ENCODE assay signal across 9 mouse cellular contexts in the genomic region with DNA sequence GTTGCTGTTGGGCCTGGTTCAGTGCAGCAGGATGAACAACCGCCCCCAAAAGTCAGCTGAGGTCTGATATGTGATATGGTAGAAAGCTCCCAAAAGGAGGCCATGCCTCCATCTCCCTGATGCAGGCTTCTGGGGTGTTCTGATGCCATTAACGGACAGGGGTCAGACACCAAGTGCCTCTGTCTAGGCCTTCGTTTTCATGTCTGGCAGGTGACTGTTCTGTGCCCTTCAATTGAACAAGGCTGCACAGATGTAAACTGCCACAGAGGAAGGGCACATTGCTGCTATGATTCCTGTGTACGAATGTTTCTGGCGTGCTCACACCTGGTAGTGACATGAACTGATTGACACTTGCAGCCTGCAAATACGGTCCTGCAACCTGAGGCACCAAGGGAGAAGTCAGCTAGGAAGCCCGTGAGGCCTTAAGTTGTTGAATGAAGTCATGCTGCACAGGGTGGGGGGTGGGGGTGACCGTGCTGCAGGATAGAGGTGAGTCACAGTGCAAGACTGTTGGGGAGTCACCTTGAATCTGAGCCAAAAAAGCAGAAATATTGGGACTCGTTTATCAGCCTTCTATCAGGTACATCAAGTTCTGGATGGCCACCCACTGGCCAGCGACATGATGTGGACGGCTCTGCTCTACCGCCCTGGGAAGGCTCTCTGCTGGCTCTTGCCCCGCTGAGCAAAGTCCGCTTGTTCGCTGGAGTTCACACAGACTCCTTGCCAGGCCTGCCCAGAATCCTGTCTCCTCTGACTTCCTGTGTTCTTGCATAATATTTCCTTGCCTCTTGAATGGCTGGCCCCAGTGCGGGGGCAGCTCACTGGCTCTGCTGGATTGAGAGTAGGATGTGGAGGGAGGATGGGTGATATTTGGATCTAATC. TPM values are rescaled to one million over a fixed set of nuclear protein-coding genes. Genes with fewer than 3 reads are reported as not detected.
DNase-seq lines count a peak whose midpoint lies in the region; ATAC-seq and TF ChIP-seq lines count a peak whose summit lies in the region.
"Had no signal": no experiment of that assay in that cellular context is flagged by ENCODE, and none has a peak within 500 bp of the region (broad histone marks: within the 10 kb centered on the region; RNA-seq: fewer than 3 reads in every experiment).

No protein-coding gene starts in this region.

- H3K36me3 ChIP-seq in heart, embryonic 13.5 days, result no peaks in the 10 kb centered on the region
- no peaks in the 10 kb centered on the region for H3K36me3 ChIP-seq in midbrain, embryonic 16.5 days (ENCODE audit: control insufficient read depth, insufficient read depth, low read length)
- H3K36me3 ChIP-seq: embryonic facial prominence, embryonic 13.5 days had no signal

- H3K27me3 ChIP-seq in heart, embryonic 13.5 days (replicated peaks), result no peaks in the 10 kb centered on the region; the same call in 1 of the 2 replicates
- H3K27me3 ChIP-seq in midbrain, embryonic 16.5 days (ENCODE audit: control insufficient read depth, insufficient read depth, low read depth, low read length), result no peaks in the 10 kb centered on the region
- H3K27me3 ChIP-seq: embryonic facial prominence, embryonic 13.5 days had no signal

- no peak for TF ChIP-seq CTCF in olfactory bulb, adult 2 months (IDR thresholded peaks at IDR 0.05; ENCODE audit: insufficient read depth, low read depth, low read length)

- no peak overlapping the region for H3K4me3 ChIP-seq in heart, embryonic 13.5 days
- no peak overlapping the region for H3K4me3 ChIP-seq in olfactory bulb, adult 2 months (ENCODE audit: insufficient read depth, low read depth, low read length)
- H3K4me3 ChIP-seq in midbrain, embryonic 16.5 days (ENCODE audit: low read depth, low read length), result no peak overlapping the region
- H3K4me3 ChIP-seq: embryonic facial prominence, embryonic 13.5 days had no signal

- ATAC-seq in heart, embryonic 13.5 days (ENCODE audit: extremely low read depth, insufficient number of reproducible peaks, low FRiP score, low TSS enrichment), result peak; percentile 63; the same call in 1 of the 2 replicates
- no peak for ATAC-seq in erythroid progenitor cell, adult 5-6 weeks (replicated peaks; ENCODE audit: low FRiP score, poor library complexity, severe bottlenecking)
- ATAC-seq in midbrain, embryonic 16.5 days, result no peak

- peaks cover 44% of the 10 kb centered on the region for H3K4me1 ChIP-seq in heart, embryonic 13.5 days
- peaks cover 16% of the 10 kb centered on the region for H3K4me1 ChIP-seq in olfactory bulb, adult 2 months (ENCODE audit: control insufficient read depth, insufficient read depth, low read length)
- no peaks in the 10 kb centered on the region for H3K4me1 ChIP-seq in midbrain, embryonic 16.5 days (ENCODE audit: control insufficient read depth, insufficient read depth, low read length)

- WGBS in heart, embryonic 13.5 days, result 46% methylated on average over 16 of the region's 16 CpGs
- 64% methylated on average over 16 of the region's 16 CpGs for WGBS in olfactory bulb, adult 2 months
- WGBS in midbrain, embryonic 16.5 days, result 74% methylated on average over 16 of the region's 16 CpGs

- H3K27ac ChIP-seq in heart, embryonic 13.5 days (replicated peaks), result peak overlapping the region; percentile 77
- H3K27ac ChIP-seq in olfactory bulb, adult 2 months (ENCODE audit: insufficient read depth, low read depth, low read length), result peak overlapping the region; percentile 23; the same call in 1 of the 2 replicates
- H3K27ac ChIP-seq in midbrain, embryonic 16.5 days (ENCODE audit: low read length), result no peak overlapping the region; the same call in 1 of the 2 replicates
- H3K27ac ChIP-seq: embryonic facial prominence, embryonic 13.5 days had no signal

- H3K9ac ChIP-seq in heart, embryonic 13.5 days, result peak overlapping the region; percentile 28; the same call in 1 of the 2 replicates
- H3K9ac ChIP-seq in midbrain, embryonic 16.5 days (ENCODE audit: low read depth, low read length), result no peak overlapping the region
- H3K9ac ChIP-seq: embryonic facial prominence, embryonic 13.5 days had no signal

- H3K9me3 ChIP-seq in heart, embryonic 13.5 days, result no peaks in the 10 kb centered on the region
- H3K9me3 ChIP-seq in midbrain, embryonic 16.5 days (replicated peaks; ENCODE audit: control insufficient read depth, low read length, poor library complexity, severe bottlenecking), result no peaks in the 10 kb centered on the region
- H3K9me3 ChIP-seq: embryonic facial prominence, embryonic 13.5 days had no signal

- DNase-seq in gastrocnemius, adult 18-20 months (ENCODE audit: low spot score), result peak; percentile 64
- no peak for DNase-seq in gastrocnemius, postnatal 10 days
- DNase-seq in adrenal gland, postnatal 14 days, result peak; percentile 84
- DNase-seq in kidney, postnatal 4 days, result peak; percentile 75 to 84

- H3K4me2 ChIP-seq in heart, embryonic 13.5 days, result peak overlapping the region; percentile 38
- H3K4me2 ChIP-seq in midbrain, embryonic 16.5 days (ENCODE audit: low read length), result no peak overlapping the region
- H3K4me2 ChIP-seq: embryonic facial prominence, embryonic 13.5 days had no signal

- no peak for TF ChIP-seq POLR2A in olfactory bulb, adult 2 months (IDR thresholded peaks at IDR 0.05; ENCODE audit: insufficient read depth, low read depth, low read length)

RNA-seq across cellular contexts. Expression of gene Epas1, which starts 16.1 kb away (rescaled TPM):
- total RNA-seq in gastrocnemius, adult 18-20 months (2021), result 100 to 1,000 TPM in 1 of 2 experiments, 10 to 100 TPM in 1; 97.7 to 101 TPM
- total RNA-seq in gastrocnemius, postnatal 10 days (2021), result 10 to 100 TPM; 76.9 to 88.9 TPM
- 226 TPM in 2 replicates for total RNA-seq in adrenal gland, postnatal 14 days (2021)
- 5.1 and 5.6 TPM in 2 replicates for polyA plus RNA-seq in heart, embryonic 13.5 days (2015; fragmentation: Nextera tagmentation; extraction: Ambion mirVana)
- polyA plus RNA-seq in olfactory bulb, adult 2 months (2012; ENCODE audit: insufficient read depth, insufficient read length, low replicate concordance, missing spikeins), result not detected in 2 replicates
- total RNA-seq in erythroid progenitor cell, adult 5-6 weeks (2015; ENCODE audit: low replicate concordance), result 1.4 TPM in 1 of 2 replicates, not detected in the other
- total RNA-seq in erythroid progenitor cell, adult 5-6 weeks (2017; ENCODE audit: low replicate concordance), result 0.15 and 0.90 TPM in 2 replicates
- polyA plus RNA-seq in midbrain, embryonic 16.5 days (2015; fragmentation: Nextera tagmentation; extraction: Ambion mirVana), result 4.8 and 5.4 TPM in 2 replicates

Comparison
In these comparisons a context has a peak if more than half of its experiments do, and no peak if none do; other contexts are left out.
1. RNA of gene Epas1, which starts 16.1 kb away (total RNA-seq): 226 TPM in adrenal gland, postnatal 14 days, 97.7 to 101 TPM in gastrocnemius, adult 18-20 months and 76.9 to 88.9 TPM in gastrocnemius, postnatal 10 days; 0.15 to 1.4 TPM in erythroid progenitor cell, adult 5-6 weeks; every median in the first group is over 10 times any median in the second.